Mouse (Mus musculus) gastrocnemius, adult 2 months (tissue): ENCODE measurements around the gene Ccnd3. TPM values are rescaled to one million over a fixed set of nuclear protein-coding genes. Genes with fewer than 3 reads are reported as not detected.

Experiments
- DNase-seq: peaks from one replicate; pipeline ENCODE4 v3.0.0; 2022
- H3K27ac ChIP-seq: fragments of 200-600 bp; 2 replicates; pipeline ENCODE4 v1.8.1; 2022; ENCODE audit warnings: mild to moderate bottlenecking
- H3K4me3 ChIP-seq: fragments of 200-600 bp; 2 replicates; pipeline ENCODE4 v1.8.1; 2022; ENCODE audit warnings: mild to moderate bottlenecking, moderate library complexity
- CTCF ChIP-seq: fragments of 200-600 bp; IDR thresholded peaks from 2 replicates; pipeline ENCODE4 v1.8.1; 2022; ENCODE audit warnings: antibody characterized with exemption, mild to moderate bottlenecking, moderate library complexity
- intact Hi-C: fragments of 180-260 bp; cut with DNase I; formaldehyde crosslinking; loops from one replicate; pipeline ENCODE4 v1.15.1; 2025
- total RNA-seq, 2 experiments: library from RNA; stranded (reverse); gene quantifications; 2 replicates each; pipeline ENCODE4 v1.2.3; 2021

Ccnd3 gene
- total RNA-seq, 2 experiments from 2014 or later = 18.7 to 25.8 TPM

GRCm38 (mm10) chr17:47543051-47543650 is 38.3 kb downstream of the Ccnd3 start:
- TF ChIP-seq CTCF = no peak
- intact Hi-C loops = no loop called here
- H3K27ac ChIP-seq = peak overlapping the region; percentile 40; the same call in 1 of the 2 replicates
- DNase-seq = no peak
- H3K4me3 ChIP-seq = no peak overlapping the region

- intact Hi-C loops = no loop called here
- TF ChIP-seq CTCF = no peak
- H3K27ac ChIP-seq = no peak overlapping the region
- H3K4me3 ChIP-seq = no peak overlapping the region
- DNase-seq = no peak
Observed at GRCm38 (mm10) chr17:47545154-47545553, 40.3 kb downstream of the Ccnd3 start.

GRCm38 (mm10) chr17:47545861-47546331 is 41.0 kb downstream of the Ccnd3 start:
- Histone ChIP-seq H3K4me3 (peak overlapping the region; percentile 62), H3K27ac (peak overlapping the region; percentile 41; the same call in 1 of the 2 replicates)
- intact Hi-C loops = no loop called here
- TF ChIP-seq CTCF = no peak
- no peak for DNase-seq

GRCm38 (mm10) chr17:47551049-47551448 is 46.2 kb downstream of the Ccnd3 start:
- TF ChIP-seq CTCF = no peak
- no peak for DNase-seq
- intact Hi-C loops = no loop called here
- H3K4me3 ChIP-seq = no peak overlapping the region
- no peak overlapping the region for H3K27ac ChIP-seq

- H3K4me3 ChIP-seq = no peak overlapping the region
- DNase-seq = no peak
- intact Hi-C loops = no loop called here
- no peak overlapping the region for H3K27ac ChIP-seq
- TF ChIP-seq CTCF = no peak
Observed at GRCm38 (mm10) chr17:47552994-47553393, 48.1 kb downstream of the Ccnd3 start.

GRCm38 (mm10) chr17:47554621-47555020 is 49.8 kb downstream of the Ccnd3 start:
- intact Hi-C loops = no loop called here
- no peak for TF ChIP-seq CTCF

GRCm38 (mm10) chr17:47557179-47557578 is 52.3 kb downstream of the Ccnd3 start:
- intact Hi-C loops = no loop called here
- TF ChIP-seq CTCF = no peak
- DNase-seq = no peak
- Histone ChIP-seq H3K4me3 (no peak overlapping the region), H3K27ac (no peak overlapping the region)

More at GRCm38 (mm10) chr17:47554621-47555020, 49.8 kb downstream of the Ccnd3 start:
- DNase-seq = no peak
- no peak overlapping the region for H3K27ac ChIP-seq
- H3K4me3 ChIP-seq = no peak overlapping the region

- Histone ChIP-seq H3K27ac (0 out of 2 replicates have a peak overlapping the region, but pooled peaks have one; percentile 13), H3K4me3 (no peak overlapping the region)
- no peak for TF ChIP-seq CTCF
- intact Hi-C loops = no loop called here
- DNase-seq = no peak
Observed at GRCm38 (mm10) chr17:47559726-47560125, 54.9 kb downstream of the Ccnd3 start.

- no peak overlapping the region for H3K27ac ChIP-seq
- no peak for TF ChIP-seq CTCF
- no peak for DNase-seq
- intact Hi-C loops = no loop called here
- H3K4me3 ChIP-seq = no peak overlapping the region
Observed at GRCm38 (mm10) chr17:47562875-47563274, 58.0 kb downstream of the Ccnd3 start.

GRCm38 (mm10) chr17:47564612-47565011 is 59.8 kb downstream of the Ccnd3 start:
- intact Hi-C loops = no loop called here
- H3K4me3 ChIP-seq = no peak overlapping the region
- TF ChIP-seq CTCF = no peak
- no peak for DNase-seq
- H3K27ac ChIP-seq = no peak overlapping the region

- H3K4me3 ChIP-seq = no peak overlapping the region
- intact Hi-C loops = no loop called here
- DNase-seq = no peak
- TF ChIP-seq CTCF = no peak
- H3K27ac ChIP-seq = no peak overlapping the region
Observed at GRCm38 (mm10) chr17:47566133-47566532, 61.3 kb downstream of the Ccnd3 start.

- Histone ChIP-seq H3K4me3 (no peak overlapping the region), H3K27ac (peak overlapping the region; percentile 16; the same call in 1 of the 2 replicates)
- no peak for TF ChIP-seq CTCF
- intact Hi-C loops = no loop called here
- DNase-seq = no peak
Observed at GRCm38 (mm10) chr17:47567271-47567670, 62.4 kb downstream of the Ccnd3 start.

- TF ChIP-seq CTCF = no peak
- Histone ChIP-seq H3K4me3 (no peak overlapping the region), H3K27ac (no peak overlapping the region)
- DNase-seq = no peak
- intact Hi-C loops = no loop called here
Observed at GRCm38 (mm10) chr17:47568389-47568788, 63.5 kb downstream of the Ccnd3 start.

- Histone ChIP-seq H3K27ac (no peak overlapping the region), H3K4me3 (no peak overlapping the region)
- no peak for TF ChIP-seq CTCF
- no peak for DNase-seq
- intact Hi-C loops = no loop called here
Observed at GRCm38 (mm10) chr17:47568951-47569527, 64.2 kb downstream of the Ccnd3 start.
